ENCODE assay signal across 11 mouse cellular contexts in genomic region chr7:66260763-66261390, GRCm38 (mm10).
DNase-seq lines count a peak whose midpoint lies in the region; ATAC-seq and TF ChIP-seq lines count a peak whose summit lies in the region.
"Had no signal": no experiment of that assay in that cellular context is flagged by ENCODE, and none has a peak within 500 bp of the region (broad histone marks: within the 10 kb centered on the region; RNA-seq: fewer than 3 reads in every experiment).

No protein-coding gene starts in this region.

- H3K4me1 ChIP-seq in heart, embryonic 12.5 days (replicated peaks) = peaks cover 21% of the 10 kb centered on the region
- no peaks in the 10 kb centered on the region for H3K4me1 ChIP-seq in midbrain, postnatal 0 days (ENCODE audit: insufficient read depth, low read length)

- H3K9me3 ChIP-seq in heart, embryonic 12.5 days (replicated peaks) = no peaks in the 10 kb centered on the region
- H3K9me3 ChIP-seq in midbrain, postnatal 0 days (ENCODE audit: low read length) = no peaks in the 10 kb centered on the region

- H3K36me3 ChIP-seq in heart, embryonic 12.5 days = peaks cover 18% of the 10 kb centered on the region
- no peaks in the 10 kb centered on the region for H3K36me3 ChIP-seq in midbrain, postnatal 0 days (ENCODE audit: insufficient read depth, low read length)

- no peak overlapping the region for H3K27ac ChIP-seq in heart, embryonic 12.5 days (ENCODE audit: poor library complexity, severe bottlenecking)
- no peak overlapping the region for H3K27ac ChIP-seq in midbrain, postnatal 0 days (ENCODE audit: low read depth, low read length)

- DNase-seq in heart, adult 8-10 months (ENCODE audit: low spot score) = no peak
- peak; percentile 82 for DNase-seq in retina, postnatal 1 day
- no peak for DNase-seq in retina, embryonic 14.5 days (ENCODE audit: low spot score)
- DNase-seq in cerebellum, postnatal 25 days = peak; percentile 72 to 81
- DNase-seq in midbrain, postnatal 0 days (ENCODE audit: low spot score) = peak; percentile 82
- no peak for DNase-seq in B cell, adult 2 months
- DNase-seq in thymus, postnatal 14 days = no peak
- DNase-seq: kidney, adult 9 months; right cerebral cortex, postnatal 4 days; thymus, adult 18-20 months had no signal

- TF ChIP-seq CTCF in midbrain, postnatal 0 days (IDR thresholded peaks at IDR 0.05) = no peak

- H3K4me3 ChIP-seq in heart, embryonic 12.5 days = no peak overlapping the region
- H3K4me3 ChIP-seq in midbrain, postnatal 0 days (ENCODE audit: low read depth, low read length) = no peak overlapping the region

- H3K4me2 ChIP-seq in heart, embryonic 12.5 days = no peak overlapping the region
- H3K4me2 ChIP-seq in midbrain, postnatal 0 days (ENCODE audit: low read depth, low read length, poor library complexity, severe bottlenecking) = no peak overlapping the region

- 0 out of 2 replicates have a peak, but pooled peaks have one; percentile 22 for ATAC-seq in heart, embryonic 12.5 days (ENCODE audit: insufficient number of reproducible peaks, low FRiP score)
- ATAC-seq in midbrain, postnatal 0 days (ENCODE audit: low FRiP score) = peak; percentile 47; the same call in 1 of the 2 replicates

- WGBS in heart, embryonic 12.5 days = 54% methylated on average over 7 of the region's 7 CpGs
- WGBS in midbrain, postnatal 0 days = 47% methylated on average over 7 of the region's 7 CpGs

- no peaks in the 10 kb centered on the region; the same call in 1 of the 2 replicates for H3K27me3 ChIP-seq in heart, embryonic 12.5 days (replicated peaks)
- no peaks in the 10 kb centered on the region for H3K27me3 ChIP-seq in midbrain, postnatal 0 days (ENCODE audit: insufficient read depth, low read length)

- H3K9ac ChIP-seq in heart, embryonic 12.5 days = no peak overlapping the region
- no peak overlapping the region for H3K9ac ChIP-seq in midbrain, postnatal 0 days (replicated peaks; ENCODE audit: low read length, poor library complexity, severe bottlenecking)

Comparison
In these comparisons a context has a peak if more than half of its experiments do, and no peak if none do; other contexts are left out.
1. DNase-seq: peak in retina, postnatal 1 day (single experiment), cerebellum, postnatal 25 days (2 of 2) and midbrain, postnatal 0 days (single experiment); none in heart, adult 8-10 months (single experiment), retina, embryonic 14.5 days (single experiment), B cell, adult 2 months (0 of 2) and thymus, postnatal 14 days (single experiment).